Mouse (Mus musculus): ENCODE data around the gene Gpr37. TPM values are rescaled to one million over a fixed set of nuclear protein-coding genes. Genes with fewer than 3 reads are reported as not detected.

Gene Gpr37
- polyA plus RNA-seq, 1 experiment from 2014 or later = 2.5 TPM

- H3K9ac ChIP-seq (replicated peaks) = no peak overlapping the region
Measured at GRCm38 (mm10) chr6:25673801-25674200, 16.7 kb downstream of the Gpr37 start.

GRCm38 (mm10) chr6:25670150-25670549 is 20.4 kb downstream of the Gpr37 start:
- no peak overlapping the region for H3K9ac ChIP-seq (replicated peaks)
- H3K4me3 ChIP-seq = no peak overlapping the region
- ATAC-seq (replicated peaks) = no peak
- H3K36me3 ChIP-seq = no peaks in the 10 kb centered on the region
- H3K9me3 ChIP-seq = no peaks in the 10 kb centered on the region
- 82% methylated on average over 4 of the region's 4 CpGs for WGBS
- H3K4me1 ChIP-seq = no peaks in the 10 kb centered on the region
- no peak overlapping the region for H3K4me2 ChIP-seq (replicated peaks)
- H3K27ac ChIP-seq (replicated peaks) = no peak overlapping the region
- no peaks in the 10 kb centered on the region for H3K27me3 ChIP-seq

More at GRCm38 (mm10) chr6:25673801-25674200, 16.7 kb downstream of the Gpr37 start:
- Histone ChIP-seq H3K4me2 (replicated peaks) (no peak overlapping the region), H3K9me3 (no peaks in the 10 kb centered on the region), H3K27ac (replicated peaks) (no peak overlapping the region), H3K27me3 (no peaks in the 10 kb centered on the region), H3K4me1 (no peaks in the 10 kb centered on the region), H3K4me3 (no peak overlapping the region), H3K36me3 (no peaks in the 10 kb centered on the region)
- no peak for ATAC-seq (replicated peaks)
- WGBS = 83% methylated on average over 3 of the region's 3 CpGs

- H3K27ac ChIP-seq (replicated peaks) = no peak overlapping the region
- no peaks in the 10 kb centered on the region for H3K36me3 ChIP-seq
- no peak overlapping the region for H3K4me3 ChIP-seq
- no peaks in the 10 kb centered on the region for H3K9me3 ChIP-seq
- H3K4me1 ChIP-seq = no peaks in the 10 kb centered on the region
- ATAC-seq (replicated peaks) = no peak
- H3K27me3 ChIP-seq = no peaks in the 10 kb centered on the region
- 91% methylated on average over 2 of the region's 2 CpGs for WGBS
- H3K4me2 ChIP-seq (replicated peaks) = no peak overlapping the region
- no peak overlapping the region for H3K9ac ChIP-seq (replicated peaks)
Measured at GRCm38 (mm10) chr6:25663942-25664341, 26.6 kb downstream of the Gpr37 start.

GRCm38 (mm10) chr6:25659924-25660675 is 30.4 kb downstream of the Gpr37 start:
- Histone ChIP-seq H3K27ac (replicated peaks) (no peak overlapping the region), H3K27me3 (no peaks in the 10 kb centered on the region), H3K4me3 (no peak overlapping the region), H3K4me2 (replicated peaks) (no peak overlapping the region), H3K36me3 (no peaks in the 10 kb centered on the region), H3K9ac (replicated peaks) (no peak overlapping the region), H3K9me3 (no peaks in the 10 kb centered on the region), H3K4me1 (no peaks in the 10 kb centered on the region)
- no peak for ATAC-seq (replicated peaks)
- WGBS = 36% methylated on average over 3 of the region's 3 CpGs

Other genes with a start within 250 kb of the Gpr37 start
- 36.3 and 38.8 TPM in 2 replicates for gene Pot1a, start 118.5 kb upstream of the Gpr37 start, polyA plus RNA-seq (2015; fragmentation: Nextera tagmentation; extraction: Ambion mirVana)

All from forebrain, embryonic 15.5 days (tissue).